Mouse (Mus musculus) limb, embryonic 15.5 days (tissue): ENCODE measurements at regions not wholly inside any gene's neighbourhood (a gene's known extent, or its start where the extent isn't known, plus 50 kb on each side); places are given as distances from the start of the nearest gene placed in this dataset.
A peak's percentile ranks its signal among the peaks of the same experiment; 100 is the strongest.

ENCODE experiments used
- ATAC-seq: fragments of 200-750 bp; cut with Nextera tagmentation; 2 replicates; pipeline ENCODE4 v1.8.0; 2017; ENCODE audit warnings: low read depth, moderate TSS enrichment; ENCODE audit not compliant: insufficient number of reproducible peaks, low FRiP score, low TSS enrichment
- H3K27ac ChIP-seq: fragments of 300-500 bp; sonication (generic); 2 replicates; pipeline ENCODE4 v1.5.1; 2015; ENCODE audit warnings: moderate library complexity, mild to moderate bottlenecking, inconsistent platforms
- H3K27me3 ChIP-seq: fragments of 300-500 bp; sonication (generic); 2 replicates; pipeline ENCODE4 v1.6.1; 2015; ENCODE audit warnings: inconsistent platforms
- H3K36me3 ChIP-seq: fragments of 300-500 bp; sonication (generic); 2 replicates; pipeline ENCODE4 v1.6.1; 2015; ENCODE audit warnings: inconsistent platforms
- H3K4me1 ChIP-seq: fragments of 300-500 bp; sonication (generic); 2 replicates; pipeline ENCODE4 v1.6.1; 2015; ENCODE audit warnings: inconsistent platforms
- H3K4me2 ChIP-seq: fragments of 300-500 bp; sonication (generic); 2 replicates; pipeline ENCODE4 v1.6.1; 2015; ENCODE audit warnings: mild to moderate bottlenecking, inconsistent platforms
- H3K4me3 ChIP-seq: fragments of 300-500 bp; sonication (generic); 2 replicates; pipeline ENCODE4 v1.5.1; 2015; ENCODE audit warnings: mild to moderate bottlenecking, inconsistent platforms
- H3K9ac ChIP-seq: fragments of 300-500 bp; sonication (generic); 2 replicates; pipeline ENCODE4 v1.6.1; 2015; ENCODE audit warnings: inconsistent platforms
- H3K9me3 ChIP-seq: fragments of 300-500 bp; sonication (generic); 2 replicates; pipeline ENCODE4 v1.6.1; 2016; ENCODE audit warnings: inconsistent platforms
- WGBS: fragments of 180-500 bp; shearing (Covaris S2); methylation state at CpG from one replicate; pipeline ENCODE4 v1.1.7; 2015; 5-methylcytosine and 5-hydroxymethylcytosine counted together

DNA sequence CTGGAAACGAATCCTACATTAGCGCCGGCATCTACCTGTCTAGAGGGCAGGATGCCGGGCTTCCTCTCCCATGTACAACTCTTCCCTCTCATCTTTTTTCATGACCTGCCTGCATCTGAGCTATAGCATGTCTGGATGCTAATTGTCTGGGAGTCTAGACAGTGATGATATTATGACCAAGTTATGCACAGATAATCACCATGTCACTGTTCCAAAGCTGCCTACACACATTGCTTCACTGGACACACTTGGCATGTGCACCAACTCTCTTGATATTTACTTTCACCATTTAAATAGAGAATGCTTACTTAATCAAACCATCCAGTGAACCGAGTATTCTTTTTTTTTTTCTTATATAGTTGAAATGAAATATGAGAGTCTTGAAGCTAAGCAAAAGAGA, 270.2 kb upstream of the Runx1 start:
- no peak overlapping the region for H3K4me3 ChIP-seq
- no peak overlapping the region for H3K4me2 ChIP-seq
- ATAC-seq: no peak
- no peaks in the 10 kb centered on the region for H3K27me3 ChIP-seq
- H3K9ac ChIP-seq: no peak overlapping the region
- H3K9me3 ChIP-seq: no peaks in the 10 kb centered on the region
- H3K27ac ChIP-seq: no peak overlapping the region
- H3K4me1 ChIP-seq: peaks cover 6% of the 10 kb centered on the region; the same call in 1 of the 2 replicates
- 79% methylated on average over 5 of the region's 5 CpGs for WGBS
- H3K36me3 ChIP-seq: no peaks in the 10 kb centered on the region

GRCm38 (mm10) chr16:93092796-93093195, 266.8 kb upstream of the Runx1 start:
- Histone ChIP-seq H3K4me2 (no peak overlapping the region), H3K9me3 (no peaks in the 10 kb centered on the region)

DNA sequence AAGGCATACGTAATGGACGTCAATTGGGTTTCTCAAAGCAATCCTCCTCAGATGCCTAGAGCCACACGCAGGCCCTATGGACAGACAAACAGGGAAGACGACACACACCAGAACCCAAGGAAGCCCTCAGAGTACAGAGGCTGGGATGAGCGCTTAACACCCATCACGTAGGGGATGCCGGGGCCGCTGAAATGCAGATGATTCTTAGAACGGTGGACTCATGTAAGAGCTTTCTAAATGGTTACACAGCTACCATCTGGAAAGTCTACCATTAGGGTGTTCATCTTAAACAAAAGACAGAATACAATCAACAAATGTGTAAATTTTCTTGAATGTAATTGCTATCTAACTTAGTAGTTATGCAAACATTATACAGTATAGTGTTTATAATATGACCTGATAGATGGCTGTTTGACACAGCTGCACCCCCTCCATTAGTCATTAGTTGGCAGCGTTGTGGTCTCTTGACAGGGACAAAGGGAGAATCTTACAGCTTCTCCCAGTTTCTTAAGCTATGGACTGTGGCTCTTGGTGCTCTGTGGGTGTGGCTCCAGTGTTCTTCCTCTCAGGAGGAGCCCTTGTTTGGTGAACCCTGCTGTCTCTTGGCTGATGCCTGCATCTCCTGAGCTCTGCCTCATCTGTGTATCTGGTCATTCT, 259.4 kb upstream of the Runx1 start:
- H3K27ac ChIP-seq: no peak overlapping the region
- H3K27me3 ChIP-seq: no peaks in the 10 kb centered on the region
- H3K9me3 ChIP-seq: no peaks in the 10 kb centered on the region
- 91% methylated on average over 10 of the region's 10 CpGs for WGBS
- H3K4me2 ChIP-seq: no peak overlapping the region
- no peak overlapping the region for H3K4me3 ChIP-seq
- H3K4me1 ChIP-seq: peaks cover 5% of the 10 kb centered on the region
- no peaks in the 10 kb centered on the region for H3K36me3 ChIP-seq
- no peak overlapping the region for H3K9ac ChIP-seq
- ATAC-seq: no peak

More at GRCm38 (mm10) chr16:93092796-93093195, 266.8 kb upstream of the Runx1 start:
- no peak overlapping the region for H3K4me3 ChIP-seq
- 0 out of 2 replicates have a peak, but pooled peaks have one; percentile 68 for ATAC-seq
- H3K9ac ChIP-seq: no peak overlapping the region
- H3K36me3 ChIP-seq: no peaks in the 10 kb centered on the region
- peak overlapping the region; percentile 39 for H3K27ac ChIP-seq
- 19% methylated on average over 7 of the region's 7 CpGs for WGBS
- H3K4me1 ChIP-seq: peaks cover 9% of the 10 kb centered on the region
- no peaks in the 10 kb centered on the region for H3K27me3 ChIP-seq

- H3K4me2 ChIP-seq: no peak overlapping the region
- no peak overlapping the region for H3K4me3 ChIP-seq
- H3K36me3 ChIP-seq: no peaks in the 10 kb centered on the region
- H3K9me3 ChIP-seq: no peaks in the 10 kb centered on the region
- H3K9ac ChIP-seq: no peak overlapping the region
- H3K4me1 ChIP-seq: peaks cover 13% of the 10 kb centered on the region
- ATAC-seq: no peak
- WGBS: 59% methylated on average over 2 of the region's 2 CpGs
- no peak overlapping the region for H3K27ac ChIP-seq
- H3K27me3 ChIP-seq: no peaks in the 10 kb centered on the region
These were observed 257.8 kb upstream of the Runx1 start for GRCm38 (mm10) chr16:93083756-93084155.

DNA sequence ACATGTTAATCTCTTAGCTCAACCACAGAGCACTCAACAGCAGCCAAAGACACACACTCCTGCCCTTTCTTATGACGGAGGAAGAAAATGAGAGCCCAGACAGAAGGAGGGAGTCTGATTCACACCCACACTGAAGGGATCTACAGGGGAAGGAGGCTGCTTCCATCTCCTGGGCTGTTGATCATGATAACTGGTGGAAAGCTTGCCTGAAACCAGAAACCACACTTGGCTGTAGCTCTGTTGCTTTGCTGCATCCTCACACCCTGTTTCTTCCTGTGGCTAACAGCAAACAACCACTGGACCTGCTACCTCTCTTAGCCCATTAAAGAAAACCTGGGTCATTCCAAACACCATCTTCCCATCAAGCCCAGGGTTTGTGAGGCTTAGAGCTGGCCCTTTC, 257.2 kb upstream of the Runx1 start:
- Histone ChIP-seq H3K36me3 (no peaks in the 10 kb centered on the region), H3K9me3 (no peaks in the 10 kb centered on the region), H3K4me1 (peaks cover 13% of the 10 kb centered on the region), H3K4me2 (no peak overlapping the region), H3K9ac (no peak overlapping the region), H3K27me3 (no peaks in the 10 kb centered on the region), H3K27ac (no peak overlapping the region), H3K4me3 (no peak overlapping the region)
- WGBS: 86% methylated on average over 1 of the region's 1 CpGs
- no peak for ATAC-seq

DNA sequence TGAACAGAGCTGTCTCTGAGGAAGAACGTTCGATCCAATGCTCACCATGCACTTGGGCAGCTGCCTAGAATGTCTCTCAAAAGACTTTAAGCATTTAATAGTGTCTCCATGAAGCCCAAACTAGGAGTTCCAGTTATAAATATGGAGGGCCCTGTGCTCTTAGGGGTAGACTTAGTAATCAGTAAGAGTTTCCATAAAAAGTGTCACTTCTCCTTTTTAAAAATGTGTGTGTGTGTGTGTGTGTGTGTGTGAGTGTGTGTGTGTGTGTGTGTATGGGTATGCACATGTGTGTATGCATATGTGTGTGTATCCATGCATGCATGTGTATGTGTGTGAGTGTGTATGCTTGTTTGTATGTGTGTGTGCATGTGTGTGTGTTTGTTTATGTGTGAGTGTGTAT, 255.6 kb upstream of the Runx1 start:
- Histone ChIP-seq H3K36me3 (no peaks in the 10 kb centered on the region), H3K4me2 (no peak overlapping the region)
- WGBS: 53% methylated on average over 2 of the region's 2 CpGs

GRCm38 (mm10) chr16:93079660-93080390, 253.9 kb upstream of the Runx1 start:
- peak overlapping the region; percentile 28 for H3K27ac ChIP-seq
- H3K4me1 ChIP-seq: peaks cover 22% of the 10 kb centered on the region
- H3K9ac ChIP-seq: no peak overlapping the region
- 0 out of 2 replicates have a peak, but pooled peaks cover 3% of the 10 kb centered on the region for H3K27me3 ChIP-seq
- H3K36me3 ChIP-seq: no peaks in the 10 kb centered on the region
- ATAC-seq: peak; percentile 70; the same call in 1 of the 2 replicates
- 18% methylated on average over 17 of the region's 17 CpGs for WGBS
- no peaks in the 10 kb centered on the region for H3K9me3 ChIP-seq
- H3K4me2 ChIP-seq: peak overlapping the region; percentile 32
- H3K4me3 ChIP-seq: peak overlapping the region; percentile 23

More for the DNA sequence above, 255.6 kb upstream of the Runx1 start:
- Histone ChIP-seq H3K4me1 (peaks cover 13% of the 10 kb centered on the region), H3K27me3 (no peaks in the 10 kb centered on the region), H3K9ac (no peak overlapping the region), H3K9me3 (no peaks in the 10 kb centered on the region), H3K27ac (no peak overlapping the region), H3K4me3 (no peak overlapping the region)
- no peak for ATAC-seq

GRCm38 (mm10) chr16:93078909-93079308, 253.0 kb upstream of the Runx1 start:
- ATAC-seq: no peak
- Histone ChIP-seq H3K9ac (no peak overlapping the region), H3K4me2 (peak overlapping the region; percentile 32), H3K4me1 (peaks cover 20% of the 10 kb centered on the region), H3K36me3 (no peaks in the 10 kb centered on the region), H3K27me3 (0 out of 2 replicates have a peak, but pooled peaks cover 3% of the 10 kb centered on the region), H3K4me3 (no peak overlapping the region), H3K27ac (0 out of 2 replicates have a peak overlapping the region, but pooled peaks have one; percentile 28), H3K9me3 (no peaks in the 10 kb centered on the region)
- WGBS: 72% methylated on average over 3 of the region's 3 CpGs

GRCm38 (mm10) chr16:93075488-93075887, 249.5 kb upstream of the Runx1 start:
- H3K9me3 ChIP-seq: no peaks in the 10 kb centered on the region
- ATAC-seq: no peak
- H3K4me3 ChIP-seq: no peak overlapping the region
- 22% methylated on average over 11 of the region's 11 CpGs for WGBS
- no peak overlapping the region for H3K4me2 ChIP-seq
- H3K27ac ChIP-seq: no peak overlapping the region
- H3K36me3 ChIP-seq: no peaks in the 10 kb centered on the region
- no peak overlapping the region for H3K9ac ChIP-seq
- peaks cover 29% of the 10 kb centered on the region for H3K4me1 ChIP-seq
- 0 out of 2 replicates have a peak, but pooled peaks cover 3% of the 10 kb centered on the region for H3K27me3 ChIP-seq

DNA sequence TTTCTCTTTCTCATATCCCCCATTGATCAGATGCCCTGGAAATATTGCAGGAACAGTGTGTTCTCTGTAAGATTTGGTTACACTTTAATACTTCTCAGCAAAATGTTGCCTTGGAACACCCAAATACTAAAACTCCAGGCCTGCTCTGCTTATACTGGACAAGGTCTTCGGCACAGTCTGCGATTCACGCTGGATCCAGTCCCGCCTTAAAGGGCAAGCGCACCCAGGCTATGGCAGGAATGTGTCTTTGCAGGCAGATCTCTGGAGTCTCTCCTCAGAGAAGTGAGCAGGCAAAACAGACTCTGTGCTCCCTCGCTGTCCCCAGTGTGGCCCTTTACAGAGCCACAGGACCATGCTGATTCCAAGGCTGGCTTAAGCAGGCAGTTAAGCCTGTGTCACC, 246.2 kb upstream of the Runx1 start:
- no peaks in the 10 kb centered on the region for H3K9me3 ChIP-seq
- H3K4me3 ChIP-seq: no peak overlapping the region
- no peak overlapping the region for H3K9ac ChIP-seq
- 42% methylated on average over 6 of the region's 6 CpGs for WGBS
- H3K27me3 ChIP-seq: 0 out of 2 replicates have a peak, but pooled peaks cover 3% of the 10 kb centered on the region
- H3K36me3 ChIP-seq: no peaks in the 10 kb centered on the region
- peaks cover 23% of the 10 kb centered on the region for H3K4me1 ChIP-seq
- peak overlapping the region; percentile 78 for H3K27ac ChIP-seq
- no peak; the same call in 1 of the 2 replicates for ATAC-seq
- no peak overlapping the region for H3K4me2 ChIP-seq

DNA sequence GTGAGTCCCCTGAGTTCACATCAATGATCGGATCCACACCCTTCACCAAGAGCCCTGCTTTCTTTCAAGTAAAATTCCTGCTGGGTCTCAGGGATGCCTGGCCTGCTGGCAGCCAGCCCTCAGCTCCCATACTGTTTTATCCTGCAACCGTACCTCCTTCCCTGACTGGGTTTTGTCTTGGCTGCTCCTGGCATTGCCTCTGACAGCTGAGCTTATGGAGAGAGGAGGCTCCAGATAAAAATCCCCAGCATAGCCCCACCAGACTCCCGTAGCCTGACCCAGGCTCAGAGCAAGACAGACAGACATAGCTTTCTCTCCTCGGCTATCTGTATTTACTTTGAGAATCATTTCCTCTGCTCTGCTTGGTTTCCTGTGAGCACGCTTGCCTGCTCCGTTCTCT, 245.8 kb upstream of the Runx1 start:
- Histone ChIP-seq H3K4me2 (no peak overlapping the region), H3K27ac (peak overlapping the region; percentile 78), H3K9ac (no peak overlapping the region), H3K27me3 (0 out of 2 replicates have a peak, but pooled peaks cover 3% of the 10 kb centered on the region), H3K4me1 (peaks cover 23% of the 10 kb centered on the region), H3K36me3 (no peaks in the 10 kb centered on the region), H3K4me3 (no peak overlapping the region), H3K9me3 (no peaks in the 10 kb centered on the region)
- WGBS: 52% methylated on average over 6 of the region's 6 CpGs
- ATAC-seq: no peak

GRCm38 (mm10) chr16:93066821-93067220, 240.9 kb upstream of the Runx1 start:
- 90% methylated on average over 2 of the region's 2 CpGs for WGBS
- no peak for ATAC-seq
- Histone ChIP-seq H3K27me3 (no peaks in the 10 kb centered on the region), H3K4me1 (peaks cover 8% of the 10 kb centered on the region), H3K4me2 (no peak overlapping the region), H3K4me3 (no peak overlapping the region), H3K9me3 (no peaks in the 10 kb centered on the region), H3K9ac (no peak overlapping the region), H3K27ac (no peak overlapping the region), H3K36me3 (no peaks in the 10 kb centered on the region)
